Mouse (Mus musculus): ENCODE measurements around the gene Xylt1.

Xylt1 gene

DNA sequence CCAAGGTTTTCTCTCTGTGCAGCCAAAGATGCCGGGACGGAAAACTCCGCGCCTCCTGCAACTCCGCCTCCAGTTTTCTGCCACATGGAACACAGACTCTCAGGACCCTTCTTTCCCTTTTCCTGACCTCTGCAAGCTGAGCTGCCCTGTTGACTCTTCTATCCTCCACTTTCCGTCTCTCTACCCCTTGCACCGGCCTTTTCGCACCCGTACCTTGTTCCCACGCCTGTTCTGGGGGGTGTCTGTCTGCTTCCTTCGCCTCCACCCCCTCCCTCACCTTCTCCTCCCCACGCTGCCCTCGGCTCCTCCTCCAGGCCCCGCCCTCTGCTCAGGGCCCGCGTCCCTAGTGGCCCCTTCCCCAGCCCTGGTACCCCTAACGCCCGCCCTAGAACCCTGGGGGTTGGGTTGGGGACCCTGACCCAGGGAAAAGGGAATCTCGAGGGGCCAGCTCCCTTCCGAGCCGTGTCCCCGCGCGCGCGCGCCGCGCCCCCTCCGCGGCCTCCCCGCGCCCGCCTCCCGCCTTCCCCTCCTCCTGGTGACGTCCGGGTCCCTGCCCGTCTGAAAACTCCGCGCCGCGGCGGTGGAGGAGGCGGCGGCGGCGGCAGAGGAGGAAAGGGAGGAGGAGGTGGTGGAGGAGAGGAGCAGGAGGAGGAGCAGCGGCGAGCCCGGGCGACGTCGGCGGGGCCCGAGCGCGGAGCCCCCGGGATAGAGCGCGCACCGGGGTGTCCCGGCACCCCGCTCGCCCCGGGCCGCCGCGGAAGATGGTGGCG, at the start of gene Xylt1:
Xylt1 (plus strand) TSS at position 562 of the 770 bp plus-strand sequence.
- in situ Hi-C loops (cut with MboI, MseI), result loop anchor here (5.0 to 25.0 kb wide), 5 partner anchors 47 to 1068 kb away; partner anchors contain the start of gene Plekha7 (in 1 of the 2)

DNA sequence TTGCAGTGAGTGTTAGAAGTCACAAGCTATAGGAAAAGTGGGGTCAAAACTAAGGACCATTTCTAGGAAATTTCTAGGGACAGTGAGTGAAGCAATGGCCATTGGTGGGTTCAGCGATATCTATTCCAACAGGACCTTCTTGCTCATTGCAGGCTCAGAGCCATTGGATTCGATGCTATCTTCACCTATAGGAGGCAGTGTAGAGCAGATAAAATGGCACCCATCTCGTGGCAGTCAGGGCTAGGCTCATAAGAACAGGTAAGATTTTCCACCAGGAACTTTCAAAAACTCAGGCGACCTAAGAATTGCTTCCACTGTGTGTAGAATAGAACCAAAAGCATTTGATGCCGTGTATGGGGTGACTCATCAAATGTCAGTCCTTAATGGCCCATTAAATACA, 46.8 kb upstream of the Xylt1 start:
- in situ Hi-C loops (cut with MboI, MseI), result no loop called here

DNA sequence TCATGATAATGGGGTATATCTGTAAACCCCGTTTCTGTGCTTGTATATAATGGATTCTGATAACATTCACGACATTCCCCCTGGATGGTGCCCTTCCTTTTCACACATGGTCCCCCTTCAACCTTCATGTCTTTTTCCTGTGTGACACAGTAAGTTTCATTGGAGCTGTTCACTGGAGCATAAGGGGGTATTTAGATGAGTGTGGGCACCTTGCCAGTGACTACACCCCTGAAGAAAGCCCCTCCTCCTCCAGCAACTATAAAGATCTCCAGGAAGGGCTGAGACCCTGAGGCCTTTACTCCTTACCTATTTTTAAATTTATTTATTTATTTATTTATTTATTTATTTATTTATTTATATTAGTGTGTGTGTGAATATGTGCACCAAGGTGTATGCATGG, 24.5 kb upstream of the Xylt1 start:
- in situ Hi-C loops (cut with MboI, MseI), result no loop called here

DNA sequence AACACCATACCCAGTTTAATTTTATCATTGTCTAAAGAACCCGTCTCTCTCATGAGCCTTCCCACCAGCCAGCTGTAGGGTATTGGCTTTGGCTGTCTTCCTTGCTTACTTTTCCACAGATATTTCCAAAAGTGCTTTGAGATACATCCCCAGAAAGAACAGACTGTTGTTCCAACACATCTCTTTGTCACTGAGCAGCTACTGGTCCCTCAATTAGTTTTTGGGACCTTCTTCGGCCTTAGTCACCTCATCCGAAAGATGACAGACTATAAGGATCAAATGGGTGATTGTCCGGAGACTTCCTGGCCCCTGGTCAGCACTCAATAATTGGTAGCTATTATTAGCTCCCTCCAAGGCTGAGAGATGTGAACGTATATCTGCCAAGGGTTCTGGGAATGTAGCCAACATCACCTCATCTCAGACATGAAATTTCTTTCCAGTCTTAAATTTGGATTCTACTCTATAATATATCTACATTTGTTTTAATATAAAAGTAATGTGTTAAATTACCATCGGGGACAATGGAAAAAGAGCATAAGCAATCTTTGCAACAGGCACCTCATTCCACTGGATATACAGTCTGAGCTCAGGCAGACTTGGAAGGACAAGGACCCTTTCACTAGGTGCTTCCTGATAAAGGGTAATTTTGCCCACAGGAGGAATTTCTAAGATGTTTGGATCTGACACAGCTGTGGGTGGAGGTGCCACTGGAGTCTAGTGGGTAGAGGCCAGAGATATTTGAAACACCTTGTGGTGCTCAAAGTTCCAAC, 23.2 kb upstream of the Xylt1 start:
- in situ Hi-C loops (cut with MboI, MseI), result no loop called here

- in situ Hi-C loops (cut with MboI, MseI), result no loop called here
Observed at GRCm38 (mm10) chr7:117361281-117361680, 19.5 kb upstream of the Xylt1 start.

GRCm38 (mm10) chr7:117362493-117362892, 18.3 kb upstream of the Xylt1 start:
- in situ Hi-C loops (cut with MboI, MseI), result no loop called here

- in situ Hi-C loops (cut with MboI, MseI), result no loop called here
Observed at GRCm38 (mm10) chr7:117368647-117369289, 12.0 kb upstream of the Xylt1 start.

- in situ Hi-C loops (cut with MboI, MseI), result no loop called here
Observed at GRCm38 (mm10) chr7:117369290-117369941, 11.4 kb upstream of the Xylt1 start.

DNA sequence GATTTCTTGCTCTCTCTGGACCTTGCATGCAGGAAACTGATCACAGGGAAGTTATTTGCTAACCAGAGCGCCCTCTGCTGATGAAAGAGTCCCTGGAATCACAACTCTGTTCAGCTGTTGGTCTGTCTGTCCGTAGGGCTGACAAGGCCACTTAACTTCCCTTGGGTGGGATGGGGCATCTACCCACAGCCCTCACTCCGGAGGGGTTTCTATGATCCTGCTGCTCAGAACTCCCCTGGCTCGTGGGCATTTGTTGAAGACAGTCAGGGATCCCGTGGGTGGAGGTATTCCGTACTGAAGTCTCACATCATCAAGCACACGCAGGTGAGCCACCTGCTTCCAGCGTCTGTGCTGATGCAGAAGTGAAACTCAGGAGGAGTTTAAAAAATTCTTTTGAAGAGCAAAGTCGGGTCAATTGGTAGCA, 4.9 kb upstream of the Xylt1 start:
- in situ Hi-C loops (cut with MboI, MseI), result loop anchor here in 1 of 2 experiments (10.0 to 25.0 kb wide), 2 partner anchors 719 to 1064 kb away; partner anchors contain the start of gene Plekha7

- in situ Hi-C loops (cut with MboI, MseI), result loop anchor here in 1 of 2 experiments (10.0 to 25.0 kb wide), 2 partner anchors 718 to 1065 kb away; partner anchors contain the start of gene Plekha7
Observed at GRCm38 (mm10) chr7:117377138-117377537, 3.6 kb upstream of the Xylt1 start.

- in situ Hi-C loops (cut with MboI, MseI), result loop anchor here (5.0 to 25.0 kb wide), 5 partner anchors 47 to 1068 kb away; partner anchors contain the start of gene Plekha7 (in 1 of the 2)
Observed at GRCm38 (mm10) chr7:117380036-117380417, 752 bp upstream of the Xylt1 start.

DNA sequence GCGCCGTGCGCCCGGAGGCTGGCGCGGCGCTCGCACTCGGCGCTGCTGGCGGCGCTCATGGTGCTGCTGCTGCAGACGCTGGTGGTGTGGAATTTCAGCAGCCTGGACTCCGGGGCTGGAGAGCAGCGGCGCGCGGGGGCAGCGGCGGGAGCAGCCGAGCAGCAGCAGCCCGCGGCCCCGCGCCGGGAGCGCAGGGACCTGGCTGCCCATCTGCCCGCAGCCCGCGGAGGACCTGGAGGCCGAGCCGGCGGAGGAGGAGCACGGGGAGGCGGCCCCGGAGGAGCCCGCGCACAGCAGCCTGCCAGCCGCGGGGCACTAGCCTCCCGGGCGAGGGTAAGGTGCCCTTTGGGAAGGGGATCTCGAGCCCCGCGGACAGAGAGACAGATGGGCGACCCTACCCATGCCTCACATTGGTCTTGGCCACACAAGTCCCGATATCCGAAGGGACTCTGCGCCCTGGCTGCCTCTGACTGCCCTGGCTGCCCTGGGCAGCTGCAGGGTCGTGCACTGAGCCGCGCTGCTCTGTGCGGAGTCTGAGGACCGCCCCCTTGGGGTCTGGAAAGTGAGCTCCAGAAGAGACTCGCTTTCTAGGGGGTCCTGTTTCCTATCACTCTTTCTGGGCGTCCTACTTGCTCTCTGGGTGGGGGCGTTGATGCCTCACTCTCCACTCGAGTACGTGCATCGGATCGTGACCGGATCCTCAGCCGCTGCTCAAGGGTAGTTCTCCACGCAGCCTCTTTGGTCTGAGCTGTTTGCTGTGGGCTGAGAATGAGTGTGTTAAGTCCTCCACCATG, 606 bp downstream of the Xylt1 start:
- in situ Hi-C loops (cut with MboI, MseI), result loop anchor here (5.0 to 25.0 kb wide), 5 partner anchors 46 to 1069 kb away; partner anchors contain the start of gene Plekha7 (in 1 of the 2)

DNA sequence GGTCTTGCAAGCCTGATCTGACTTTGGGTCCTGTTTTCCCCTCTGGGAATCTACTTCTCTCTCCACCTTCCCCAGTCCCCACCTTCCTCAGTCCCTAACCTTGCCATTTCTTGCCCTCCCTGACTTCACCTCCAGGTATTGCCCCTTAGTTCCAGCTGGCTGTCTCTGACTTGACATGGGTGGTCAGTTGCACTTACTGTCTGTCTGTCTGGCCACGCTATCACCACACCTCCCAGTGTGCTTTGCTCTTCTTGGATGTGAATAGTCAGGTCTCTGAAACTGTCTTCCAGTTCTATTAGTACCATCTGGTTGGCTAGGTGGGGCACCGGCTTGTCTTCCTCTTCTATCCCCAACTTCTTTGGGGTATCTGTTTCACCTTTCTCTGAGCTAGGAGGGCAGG, 1.2 kb downstream of the Xylt1 start:
- in situ Hi-C loops (cut with MboI, MseI), result loop anchor here (5.0 to 25.0 kb wide), 5 partner anchors 45 to 1070 kb away; partner anchors contain the start of gene Plekha7 (in 1 of the 2)

- in situ Hi-C loops (cut with MboI, MseI), result loop anchor here (5.0 to 25.0 kb wide), 5 partner anchors 44 to 1071 kb away; partner anchors contain the start of gene Plekha7 (in 1 of the 2)
Observed at GRCm38 (mm10) chr7:117383147-117383940, 2.6 kb downstream of the Xylt1 start.

- in situ Hi-C loops (cut with MboI, MseI), result loop anchor here in 1 of 2 experiments (25.0 kb wide), 1 partner anchor 1074 kb away; the partner anchor contains the start of gene Plekha7
Observed at GRCm38 (mm10) chr7:117386376-117386775, 5.6 kb downstream of the Xylt1 start.

GRCm38 (mm10) chr7:117388284-117388988, 7.7 kb downstream of the Xylt1 start:
- in situ Hi-C loops (cut with MboI, MseI), result loop anchor here in 1 of 2 experiments (25.0 kb wide), 1 partner anchor 1076 kb away; the partner anchor contains the start of gene Plekha7

DNA sequence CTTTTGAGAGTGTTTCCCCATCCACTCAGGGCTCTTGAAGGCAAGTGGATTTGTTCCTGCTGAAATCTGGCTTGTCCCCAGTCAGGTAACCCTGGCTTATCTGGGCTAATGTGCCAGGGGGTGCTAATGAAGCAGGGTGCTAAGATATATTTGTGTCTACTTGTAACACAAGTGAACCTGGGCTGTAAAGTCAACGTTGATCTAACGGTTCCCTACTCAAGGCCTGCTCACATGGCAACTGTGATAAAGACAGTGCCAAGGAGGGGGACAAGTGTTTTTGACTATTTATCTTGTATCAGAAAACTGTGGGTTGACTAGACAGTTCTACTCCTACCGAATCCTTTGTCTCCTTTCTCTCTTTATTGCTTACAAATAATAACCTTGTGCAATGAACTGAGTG, 8.3 kb downstream of the Xylt1 start:
- in situ Hi-C loops (cut with MboI, MseI), result loop anchor here in 1 of 2 experiments (25.0 kb wide), 1 partner anchor 1077 kb away; the partner anchor contains the start of gene Plekha7

- in situ Hi-C loops (cut with MboI, MseI), result loop anchor here in 1 of 2 experiments (25.0 kb wide), 1 partner anchor 1081 kb away; the partner anchor contains the start of gene Plekha7
Observed at GRCm38 (mm10) chr7:117392863-117393569, 12.2 kb downstream of the Xylt1 start.

Data from T-helper 17 cell (primary cell).